Mouse (Mus musculus) neural tube, embryonic 10.5 days (tissue): Measurements from ENCODE around the gene Rbm28.
"Not testable (repeated sequence)": the region's sequence is repeated elsewhere in the genome, so short reads cannot be mapped to it uniquely, and the experiment has no call there.

Experiments
- DNase-seq: peaks from one replicate; pipeline ENCODE4 v3.0.0-alpha.2; 2017; ENCODE audit warnings: low spot score; ENCODE audit errors: extremely low spot score

The Rbm28 gene

DNA sequence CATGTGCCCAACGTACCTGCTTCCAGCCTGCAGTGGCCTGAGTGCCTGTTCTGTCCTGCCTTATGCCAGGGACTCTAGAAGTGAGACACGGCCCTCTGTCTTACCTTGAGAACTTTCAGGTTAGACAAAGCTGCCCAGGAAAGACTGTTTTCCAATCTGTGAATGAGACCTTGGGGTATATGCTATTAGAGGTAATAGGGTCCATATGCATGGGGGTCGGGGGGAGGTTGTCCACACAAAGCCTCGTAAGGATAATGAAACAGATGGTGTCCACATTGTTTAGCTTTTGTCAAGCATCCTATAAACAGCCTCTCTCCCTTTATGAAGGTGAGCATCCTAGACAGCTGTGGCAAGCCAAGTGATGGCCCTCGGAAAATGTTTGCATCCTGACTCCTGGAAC lies 30.3 kb upstream of the Rbm28 start:
- peak; percentile 9 for DNase-seq

GRCm38 (mm10) chr6:29193961-29194750 lies 29.4 kb upstream of the Rbm28 start:
- peak; percentile 12 for DNase-seq

GRCm38 (mm10) chr6:29187936-29188335 lies 23.1 kb upstream of the Rbm28 start:
- DNase-seq: no peak

DNA sequence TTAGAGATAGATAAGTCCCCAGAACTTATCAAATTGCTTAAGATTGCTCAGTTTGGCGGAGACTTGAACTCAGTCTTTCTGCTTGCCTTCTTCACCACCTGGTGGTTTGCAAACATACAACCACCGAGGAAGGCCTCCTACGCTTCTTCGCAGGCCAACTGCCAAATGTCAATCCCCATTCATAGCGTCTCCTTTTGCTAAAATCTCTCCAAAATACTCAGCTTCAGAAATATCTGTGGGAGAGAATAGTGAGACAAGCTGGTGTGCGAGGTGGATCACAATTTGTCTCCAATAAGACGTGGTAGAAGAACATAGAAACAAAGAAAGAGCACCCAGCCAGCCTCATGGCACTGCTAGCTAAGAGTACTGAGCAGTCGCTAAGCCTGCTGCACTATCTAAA lies 15.0 kb upstream of the Rbm28 start:
- no peak for DNase-seq

DNA sequence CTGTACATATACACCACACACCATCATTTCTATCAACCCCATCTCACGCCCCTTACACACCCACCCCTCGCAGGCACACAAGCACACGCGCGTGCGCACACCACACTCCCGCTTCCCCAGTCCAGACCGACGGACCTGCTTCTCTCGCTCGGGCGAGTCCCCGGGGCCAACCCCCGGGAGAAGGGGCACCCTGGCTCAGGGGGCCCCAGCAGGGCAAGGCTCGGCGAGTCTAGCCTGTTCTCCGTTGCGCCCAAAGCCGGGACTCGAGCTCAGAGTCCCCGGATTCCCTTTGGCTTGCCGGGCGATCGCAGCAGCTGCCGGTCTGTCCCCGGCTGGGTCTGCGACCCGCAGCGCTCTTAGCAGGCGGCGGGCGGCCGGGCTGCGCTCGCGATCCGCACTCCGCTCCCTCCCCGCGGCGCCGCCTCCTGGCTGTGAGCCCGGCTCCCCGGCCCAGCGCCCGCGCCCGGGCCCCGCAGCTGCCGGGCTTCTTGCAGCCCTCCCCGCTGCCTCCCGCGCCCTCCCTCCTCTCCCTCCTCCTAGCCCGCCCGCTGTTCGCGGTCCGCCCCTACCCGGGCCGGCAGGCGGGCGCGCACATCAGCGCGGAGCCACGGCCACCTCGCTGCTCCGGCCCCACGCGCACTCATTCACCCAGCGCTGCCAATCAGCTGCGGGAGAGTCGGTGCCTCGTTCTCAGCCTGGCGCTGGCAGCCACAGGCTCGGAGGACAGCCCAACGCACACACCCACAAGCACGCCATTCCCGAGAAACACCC lies 14.3 kb upstream of the Rbm28 start, which contains the start of gene Prrt4:
Gene Prrt4, minus strand, starts transcription at position 697 of the 771 bp plus-strand sequence.
- DNase-seq: peak; percentile 76

DNA sequence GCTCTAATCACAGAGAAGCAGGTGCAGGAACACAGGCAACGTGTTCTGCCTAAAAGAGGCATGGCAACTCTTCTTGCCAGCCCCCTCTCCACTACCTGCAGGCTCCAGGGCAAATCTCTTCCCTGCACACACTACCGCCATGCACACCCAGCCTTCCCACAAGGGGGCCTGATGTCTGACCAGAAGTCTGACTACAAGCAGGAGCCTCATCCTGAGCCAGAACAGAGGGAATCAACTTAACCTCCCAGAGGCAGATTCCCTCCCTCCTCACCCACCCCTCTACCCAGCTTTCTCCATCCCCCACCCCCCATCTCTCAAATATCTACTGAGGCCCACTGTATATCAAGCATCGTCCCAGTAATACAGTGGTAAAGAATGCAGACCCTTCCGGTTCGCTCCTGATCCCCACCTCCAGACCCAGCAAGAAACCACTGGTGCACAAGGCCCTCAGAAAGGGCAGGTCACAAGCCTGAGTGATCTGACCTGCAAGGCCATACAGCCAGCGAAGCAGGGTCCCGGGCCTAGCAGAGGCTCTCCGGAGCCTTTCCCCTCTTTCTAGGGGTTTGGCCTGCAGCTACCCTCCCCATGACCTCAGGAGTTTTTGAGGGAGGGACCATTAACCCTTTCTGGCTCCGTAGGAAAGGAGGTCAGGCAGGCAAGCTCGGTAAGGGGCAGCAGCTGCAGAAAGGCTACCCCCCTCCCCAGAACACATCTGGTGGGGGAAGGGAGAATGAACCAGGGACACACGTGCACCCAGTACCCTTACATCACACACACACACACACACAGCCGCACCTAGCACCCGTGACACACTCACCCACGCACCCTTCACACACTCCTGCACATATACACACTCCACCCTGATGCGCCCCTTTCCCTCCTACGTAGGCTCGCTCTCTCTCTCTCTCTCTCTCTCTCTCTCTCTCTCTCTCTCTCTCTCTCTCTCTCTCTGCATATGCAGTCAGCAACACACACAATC lies 13.4 kb upstream of the Rbm28 start:
- no peak for DNase-seq

DNA sequence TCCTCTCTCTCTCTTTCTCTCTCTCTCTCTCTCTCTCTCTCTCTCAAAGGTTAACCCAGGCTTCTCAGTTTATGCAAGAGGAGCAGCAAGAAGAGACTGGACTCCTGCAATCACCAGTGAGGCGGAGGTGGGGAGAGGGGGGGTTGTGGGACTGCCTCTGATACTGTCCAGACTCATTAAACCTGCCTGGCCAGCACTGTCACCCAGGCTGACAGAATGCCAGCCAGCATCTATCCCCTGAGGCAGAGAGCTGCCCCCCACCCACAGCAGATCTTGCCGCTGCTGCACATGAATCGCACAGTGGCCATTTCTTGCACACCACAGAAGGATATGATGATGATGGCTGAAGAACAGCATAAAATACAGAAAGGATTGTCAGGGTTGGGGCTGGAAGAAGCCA lies 10.3 kb upstream of the Rbm28 start:
- no peak for DNase-seq

DNA sequence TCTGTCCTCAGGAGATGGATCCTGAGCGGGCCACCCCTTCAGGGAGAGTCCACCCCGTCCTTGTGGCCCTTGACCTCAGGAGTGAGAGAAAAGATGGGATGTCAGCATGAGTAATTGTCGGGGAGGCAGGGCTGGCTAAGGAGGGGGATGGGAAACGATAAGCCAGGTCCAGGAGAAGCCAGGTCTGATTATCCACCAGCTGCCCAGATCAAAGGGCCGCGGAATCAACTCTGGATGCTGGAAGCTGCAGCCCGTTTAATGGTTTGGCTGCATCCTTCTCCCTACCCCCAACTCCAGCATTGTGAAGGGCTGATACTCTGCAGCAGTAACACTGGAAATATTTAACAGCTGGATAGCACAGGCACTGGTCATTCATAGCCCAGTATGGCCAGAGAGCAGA lies 9.6 kb upstream of the Rbm28 start:
- no peak for DNase-seq

GRCm38 (mm10) chr6:29170952-29171388 lies 6.2 kb upstream of the Rbm28 start:
- peak; percentile 90 for DNase-seq

GRCm38 (mm10) chr6:29170063-29170921 lies 5.5 kb upstream of the Rbm28 start:
- peak; percentile 67 for DNase-seq

GRCm38 (mm10) chr6:29169675-29170062 lies 4.9 kb upstream of the Rbm28 start:
- no peak for DNase-seq

GRCm38 (mm10) chr6:29168871-29169270 lies 4.1 kb upstream of the Rbm28 start:
- DNase-seq: no peak

GRCm38 (mm10) chr6:29166196-29166595 lies 1.4 kb upstream of the Rbm28 start:
- DNase-seq: no peak

DNA sequence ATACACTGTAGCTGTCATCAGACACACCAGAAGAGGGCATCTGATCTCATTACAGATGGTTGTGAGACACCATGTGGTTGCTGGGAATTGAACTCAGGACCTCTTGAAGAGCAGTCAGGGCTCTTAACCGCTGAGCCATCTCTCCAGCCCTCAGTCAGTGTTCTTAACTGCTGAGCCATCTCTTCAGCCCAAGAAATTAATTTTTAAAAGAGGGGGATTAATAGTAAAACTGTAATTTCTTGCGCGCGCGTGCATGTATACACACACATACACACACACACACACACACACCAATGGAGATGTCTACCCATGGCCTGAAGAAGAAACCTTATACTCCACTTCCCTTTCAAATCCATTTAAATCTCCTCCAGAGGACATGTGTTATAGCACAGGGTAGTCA lies 3.5 kb downstream of the Rbm28 start:
- DNase-seq: not testable (repeated sequence)

DNA sequence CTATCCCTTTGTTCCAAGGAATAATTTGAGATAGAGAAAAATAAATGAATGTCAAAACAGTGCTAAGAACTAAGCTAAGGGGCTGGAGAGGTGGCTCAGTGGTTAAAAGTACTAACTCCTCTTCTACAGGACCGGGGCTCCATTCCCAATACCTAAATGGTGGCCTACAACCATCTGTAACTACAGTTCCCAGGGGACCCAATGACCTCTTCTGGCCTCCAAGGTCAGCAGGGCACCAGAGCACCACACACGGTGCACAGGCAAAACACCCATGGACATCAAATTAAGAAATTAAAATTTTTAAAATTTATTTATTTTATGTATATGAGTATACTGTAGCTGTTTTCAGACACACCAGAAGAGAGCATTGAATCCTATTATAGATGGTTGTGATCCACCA lies 4.0 kb downstream of the Rbm28 start:
- DNase-seq: no peak

DNA sequence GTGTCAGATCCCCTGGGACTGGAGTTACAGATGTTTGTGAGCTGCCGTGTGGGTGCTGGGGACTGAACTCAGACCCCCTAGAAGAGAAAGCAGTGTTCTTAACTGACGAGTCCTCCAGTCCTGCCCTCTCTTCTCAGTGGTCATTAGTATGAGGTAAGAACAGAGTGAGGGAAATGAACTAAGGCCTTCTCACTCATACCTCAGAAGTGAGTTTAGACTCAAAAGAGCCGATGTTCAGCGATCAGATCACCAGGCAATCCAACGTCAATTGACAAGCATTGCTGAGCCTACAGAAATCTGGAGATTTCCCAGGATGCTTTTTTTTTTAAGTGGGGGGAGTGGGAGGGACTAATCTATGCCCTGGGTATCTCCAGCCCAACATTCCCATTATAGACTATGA lies 8.5 kb downstream of the Rbm28 start:
- DNase-seq: no peak

DNA sequence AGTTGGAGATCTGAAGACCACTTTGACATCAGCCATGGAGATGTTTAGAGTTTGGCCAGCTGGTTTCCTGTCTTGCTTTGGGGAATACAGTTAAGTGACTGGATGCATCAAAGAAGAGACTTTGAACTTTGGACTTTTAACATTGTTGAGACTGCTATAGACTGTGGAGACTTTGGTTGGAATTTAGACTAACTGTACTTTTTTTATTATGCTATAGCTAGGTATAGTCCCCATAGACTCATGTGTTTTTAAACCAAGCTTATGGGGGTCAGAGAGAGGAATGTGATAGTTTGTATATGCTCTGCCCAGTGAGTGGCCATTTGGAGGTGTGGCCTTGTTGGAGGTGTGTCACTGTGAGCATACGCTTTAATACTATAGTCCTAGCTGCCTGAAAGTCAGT lies 14.8 kb downstream of the Rbm28 start:
- no peak for DNase-seq

DNA sequence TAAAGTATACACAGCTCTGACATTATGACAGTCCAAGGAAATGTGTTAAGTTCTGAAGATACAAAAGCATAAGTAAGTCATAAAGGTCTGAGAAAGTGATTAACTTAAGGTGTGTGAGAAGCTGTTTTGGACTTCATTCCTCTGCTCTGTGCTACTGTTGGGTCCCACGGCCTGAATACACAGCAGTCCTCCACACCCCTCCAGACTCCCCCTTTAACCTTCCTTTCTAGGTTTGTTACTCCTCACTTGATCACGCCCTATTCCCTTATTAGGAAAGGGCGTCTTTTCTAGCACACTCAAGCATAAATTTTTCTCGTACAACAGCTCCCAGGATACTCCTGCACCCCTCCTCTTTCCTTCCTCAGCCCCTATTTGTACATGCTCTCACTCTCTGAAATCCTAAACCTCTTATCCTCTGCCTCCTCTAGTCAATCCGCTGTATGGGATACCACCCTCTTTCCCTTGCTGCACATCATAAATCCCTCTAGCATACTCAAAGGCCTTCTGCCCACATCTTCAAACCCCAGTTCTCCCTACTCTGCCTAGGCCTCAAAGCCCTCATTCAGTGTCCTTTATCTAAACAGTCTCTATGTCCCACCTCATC lies 17.3 kb downstream of the Rbm28 start:
- no peak for DNase-seq

DNA sequence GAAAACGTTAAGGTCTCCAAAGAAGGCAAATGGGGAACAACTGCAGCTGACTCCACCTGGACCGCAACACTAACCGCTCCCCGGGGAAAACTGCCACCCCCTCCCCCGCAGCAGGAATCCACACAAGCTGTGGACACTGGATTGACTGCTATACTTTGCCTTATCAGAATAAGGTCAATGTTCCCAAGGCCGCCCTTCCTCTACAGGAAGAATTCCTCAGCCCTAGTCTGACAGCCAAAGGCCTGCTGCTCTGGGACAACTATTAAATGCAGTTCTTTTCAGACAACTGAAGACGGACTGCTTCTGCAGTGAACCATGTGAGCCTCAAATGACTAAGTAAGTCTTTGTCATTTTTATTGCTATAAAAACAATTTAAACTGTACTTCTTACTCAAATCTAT lies 18.2 kb downstream of the Rbm28 start:
- DNase-seq: no peak
